ENCODE assay signal across 10 mouse cellular contexts in the genomic region with DNA sequence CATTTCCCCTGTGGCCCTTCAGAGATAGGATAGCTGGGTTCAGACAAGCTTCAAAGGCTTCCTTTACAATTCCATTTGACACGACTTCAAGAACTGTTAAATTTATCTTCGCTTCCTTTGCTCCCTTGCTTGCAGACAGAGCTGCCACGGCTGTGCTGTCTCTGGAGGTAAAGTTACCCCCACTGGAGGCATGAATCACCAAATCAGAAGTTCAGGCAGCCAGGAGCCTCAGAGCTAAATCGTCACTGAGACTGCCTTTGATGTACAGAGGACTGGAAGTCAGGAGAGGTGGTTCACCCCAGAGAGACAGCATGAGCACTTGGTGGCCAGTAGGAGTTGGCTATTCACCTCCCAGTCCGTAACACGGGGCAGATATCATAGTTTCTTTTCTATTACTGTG.
"Had no signal": no experiment of that assay in that cellular context is flagged by ENCODE, and none has a peak within 500 bp of the region (broad histone marks: within the 10 kb centered on the region; RNA-seq: fewer than 3 reads in every experiment).

No protein-coding gene starts in this region.

- DNase-seq: lung, adult 2 months; lung, postnatal 14 days; lung, postnatal 36 days; right cerebral cortex, postnatal 14 days; thymus, adult 2 months; thymus, postnatal 25 days; thymus, postnatal 4 days had no signal

- ATAC-seq: lung, postnatal 0 days; midbrain, embryonic 13.5 days; midbrain, embryonic 15.5 days had no signal
